Mouse (Mus musculus): ENCODE results near the gene Mbnl2.

Gene Mbnl2

GRCm38 (mm10) chr14:120330454-120330853, 55.0 kb downstream of the Mbnl2 start:
- DNase-seq (ENCODE audit: low spot score) = no peak

DNA sequence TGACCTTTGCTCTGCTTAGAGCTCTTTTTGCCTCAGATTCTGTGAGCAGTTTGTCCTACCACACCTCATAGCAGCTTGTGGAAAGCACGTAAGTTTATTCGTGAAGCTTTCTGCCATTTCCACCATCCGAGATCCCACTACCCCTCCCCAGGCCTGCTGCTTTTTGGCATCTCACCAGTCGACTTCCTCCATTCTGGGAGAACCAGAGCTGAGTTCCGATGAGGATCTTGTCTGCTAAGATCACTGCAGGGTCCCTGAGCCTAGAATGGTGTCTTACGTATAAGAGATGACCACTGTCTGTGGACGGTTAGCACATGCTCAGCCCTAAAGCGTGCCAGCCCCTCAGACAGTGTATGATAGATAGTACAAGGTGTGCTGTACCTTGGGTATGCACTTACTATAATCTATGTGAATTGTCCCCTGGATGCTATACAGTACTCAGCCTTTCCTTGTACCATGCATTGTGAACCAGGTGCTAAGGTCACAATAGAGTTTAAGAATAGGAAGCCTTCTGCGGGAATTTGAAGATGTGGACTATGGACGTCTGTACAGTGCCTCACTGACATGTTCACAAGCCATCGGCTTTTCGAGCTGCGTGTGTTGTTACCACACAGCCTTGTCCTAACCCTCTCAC, 55.5 kb downstream of the Mbnl2 start:
- no peak for DNase-seq (ENCODE audit: low spot score)

- DNase-seq (ENCODE audit: low spot score) = no peak
These were observed 58.2 kb downstream of the Mbnl2 start for GRCm38 (mm10) chr14:120333465-120334243.

GRCm38 (mm10) chr14:120335366-120335765, 59.9 kb downstream of the Mbnl2 start:
- DNase-seq (ENCODE audit: low spot score) = no peak

DNA sequence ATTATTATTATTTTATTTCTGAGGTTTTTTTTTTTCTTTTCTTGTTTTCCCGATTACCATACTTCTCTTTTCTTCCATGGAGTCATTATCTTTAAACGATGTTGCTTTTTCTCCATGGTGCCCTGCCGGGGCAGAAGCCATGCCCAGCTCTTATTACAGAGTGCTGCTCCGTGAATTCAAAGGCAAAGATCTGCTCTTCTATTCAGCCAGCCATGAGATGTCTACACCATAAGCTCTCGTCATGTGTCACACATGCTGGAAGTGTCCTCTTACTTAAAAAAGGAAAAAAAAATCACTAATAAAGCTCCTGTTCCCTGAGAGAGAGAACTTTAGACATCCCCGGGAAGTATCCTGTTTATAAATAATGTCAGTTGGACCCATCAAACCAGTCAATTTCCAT, 60.4 kb downstream of the Mbnl2 start:
- DNase-seq (ENCODE audit: low spot score) = no peak

- no peak for DNase-seq (ENCODE audit: low spot score)
These were observed 60.9 kb downstream of the Mbnl2 start for GRCm38 (mm10) chr14:120336380-120336779.

- DNase-seq (ENCODE audit: low spot score) = no peak
These were observed 61.4 kb downstream of the Mbnl2 start for GRCm38 (mm10) chr14:120336841-120337240.

DNA sequence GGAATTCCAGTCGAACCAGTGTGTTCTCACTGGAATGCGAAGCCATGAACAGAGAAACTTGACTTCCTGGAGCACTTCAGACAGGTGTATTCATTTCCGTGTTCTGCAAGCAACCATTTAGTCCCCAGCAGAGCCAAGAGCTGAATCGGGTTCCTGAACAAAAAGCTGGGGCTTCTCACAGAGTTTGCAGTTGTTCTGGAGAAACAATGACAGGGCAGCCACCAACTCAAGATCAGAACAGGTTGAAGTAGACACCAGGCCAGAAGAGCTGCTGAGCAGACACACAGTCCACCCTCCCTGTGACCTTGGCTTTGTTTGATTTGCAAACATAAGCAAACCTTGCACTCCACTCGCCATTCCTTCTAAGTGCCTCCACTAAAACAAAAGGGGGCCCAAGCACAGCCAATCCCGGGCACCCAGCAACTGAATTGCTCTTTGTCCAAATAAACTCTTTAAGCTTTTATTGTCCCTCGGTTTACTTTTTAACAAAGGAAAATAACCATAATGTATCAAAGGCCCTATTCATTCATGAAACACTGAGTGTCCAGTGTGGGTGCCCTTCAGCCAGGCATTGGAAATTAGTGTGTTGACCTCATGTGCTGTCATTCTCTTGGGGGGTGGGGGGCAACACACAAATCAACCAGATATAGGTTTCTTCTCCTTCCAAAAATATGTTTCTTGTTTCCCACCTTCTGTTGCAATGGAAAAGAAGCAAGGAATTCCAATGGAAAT, 62.4 kb downstream of the Mbnl2 start:
- DNase-seq (ENCODE audit: low spot score) = no peak

DNA sequence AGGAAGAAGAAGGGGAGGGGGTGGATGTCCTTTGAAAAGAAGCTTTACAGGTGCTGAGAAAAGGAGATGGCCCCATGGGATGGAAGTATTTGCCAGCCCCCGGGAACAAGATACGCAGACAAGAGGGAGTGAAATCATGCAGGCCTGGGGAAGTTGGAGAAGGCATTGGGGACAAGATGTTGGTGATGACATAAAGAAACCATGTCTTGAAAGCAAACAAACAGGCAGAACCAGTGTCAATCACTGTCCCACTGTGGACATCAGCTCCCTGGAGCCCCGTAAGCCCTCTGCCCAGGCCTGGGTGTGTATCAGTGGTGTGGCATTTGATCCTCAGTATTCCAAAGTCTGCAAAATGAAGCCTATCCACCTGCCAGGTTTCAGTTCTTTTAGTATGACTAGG, 63.2 kb downstream of the Mbnl2 start:
- no peak for DNase-seq (ENCODE audit: low spot score)

DNA sequence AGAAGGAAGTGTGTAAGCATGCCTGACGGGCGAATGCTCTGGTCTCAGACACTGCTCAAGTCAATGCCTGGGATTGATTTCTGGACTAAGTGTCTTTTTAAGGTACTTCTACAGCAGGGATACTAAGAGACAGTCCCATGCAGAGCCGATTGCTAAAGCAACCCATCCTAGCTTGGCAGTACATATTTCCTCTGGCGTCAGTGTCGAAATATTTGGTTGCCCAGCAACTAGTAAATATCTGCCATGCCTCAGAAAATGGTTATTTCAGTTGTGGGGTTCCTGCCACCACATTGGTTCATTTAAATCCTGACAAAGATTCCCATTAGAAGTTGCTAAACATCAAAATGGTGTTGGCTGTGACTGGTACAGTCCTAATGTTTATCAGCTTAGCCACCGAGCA, 66.4 kb downstream of the Mbnl2 start:
- no peak for DNase-seq (ENCODE audit: low spot score)

GRCm38 (mm10) chr14:120342321-120342720, 66.9 kb downstream of the Mbnl2 start:
- DNase-seq (ENCODE audit: low spot score) = no peak

DNA sequence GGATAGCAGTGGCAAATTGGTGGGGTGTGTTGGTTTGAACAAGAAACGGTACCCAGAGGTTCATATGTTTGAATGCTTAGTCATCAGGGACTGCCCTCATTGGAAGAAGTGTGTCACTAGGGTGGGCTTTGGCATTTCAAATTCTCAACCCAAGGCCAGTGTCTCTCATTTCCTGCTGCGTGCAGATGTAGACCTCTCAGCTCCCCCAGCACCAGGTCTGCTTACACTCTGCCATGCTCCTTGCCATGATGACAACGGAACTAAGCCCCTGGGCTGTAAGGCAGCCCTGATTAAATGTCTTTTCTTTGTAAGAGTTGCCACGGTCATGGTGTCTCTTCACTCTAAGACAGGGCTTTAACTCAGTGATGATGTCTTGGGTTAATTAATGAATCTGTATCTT, 69.2 kb downstream of the Mbnl2 start:
- no peak for DNase-seq (ENCODE audit: low spot score)

- DNase-seq (ENCODE audit: low spot score) = no peak
These were observed 72.2 kb downstream of the Mbnl2 start for GRCm38 (mm10) chr14:120347410-120348315.

GRCm38 (mm10) chr14:120349332-120349731, 73.9 kb downstream of the Mbnl2 start:
- DNase-seq (ENCODE audit: low spot score) = no peak

GRCm38 (mm10) chr14:120352136-120352843, 76.8 kb downstream of the Mbnl2 start:
- DNase-seq (ENCODE audit: low spot score) = no peak

GRCm38 (mm10) chr14:120353211-120353610, 77.7 kb downstream of the Mbnl2 start:
- no peak for DNase-seq (ENCODE audit: low spot score)

DNA sequence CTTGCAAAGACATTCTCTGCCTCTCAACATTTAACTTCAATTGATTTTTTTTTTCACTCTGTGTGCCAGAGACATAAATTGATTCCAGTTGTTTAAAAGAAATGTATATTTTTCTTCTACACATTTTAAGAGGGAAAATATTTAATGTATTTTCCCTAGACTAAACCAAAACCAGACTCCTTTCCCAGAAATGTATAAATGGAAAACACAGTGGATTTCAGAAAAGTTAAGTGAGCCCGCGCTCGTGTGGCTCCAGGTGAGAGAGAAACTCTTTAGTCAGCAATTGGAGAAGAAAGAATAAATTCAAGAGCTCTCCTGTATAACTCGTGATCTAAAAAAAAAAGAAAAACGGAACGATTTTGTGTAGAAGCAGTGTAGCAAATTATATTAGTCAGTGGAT, 79.1 kb downstream of the Mbnl2 start:
- DNase-seq (ENCODE audit: low spot score) = no peak

DNA sequence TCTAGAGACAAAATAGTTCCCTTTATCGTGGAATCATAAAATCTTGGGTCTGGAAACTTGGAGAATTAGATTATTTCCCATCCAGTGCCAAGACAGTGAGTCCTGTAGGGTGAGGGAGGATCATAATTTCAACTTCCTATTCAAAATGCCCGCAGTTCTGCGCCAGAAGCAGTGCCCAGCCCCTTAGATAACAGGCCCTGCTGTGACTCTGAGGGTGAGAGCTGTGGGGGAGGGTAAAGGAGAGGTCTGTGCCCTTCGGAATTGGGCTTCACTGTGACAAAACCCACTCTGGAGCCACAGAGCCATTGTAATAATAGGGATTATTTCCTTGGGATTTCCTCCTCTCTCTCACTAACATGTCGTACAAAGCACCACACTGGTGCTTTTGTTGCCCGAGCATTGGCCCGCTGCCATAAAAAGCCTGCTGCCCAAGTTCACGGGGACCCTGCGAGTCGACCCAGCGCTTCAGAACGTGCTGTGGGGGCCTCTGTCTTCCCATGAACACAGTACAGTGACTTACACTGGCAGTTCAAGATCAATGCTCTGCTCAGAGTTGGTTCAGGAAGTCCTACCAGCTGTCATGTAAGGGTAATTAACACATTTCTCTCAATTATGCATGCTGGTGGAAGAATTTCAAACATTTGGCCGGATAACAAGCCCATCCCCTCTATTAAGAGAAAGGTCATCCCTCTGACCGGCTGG, 79.7 kb downstream of the Mbnl2 start:
- DNase-seq (ENCODE audit: low spot score) = no peak

DNA sequence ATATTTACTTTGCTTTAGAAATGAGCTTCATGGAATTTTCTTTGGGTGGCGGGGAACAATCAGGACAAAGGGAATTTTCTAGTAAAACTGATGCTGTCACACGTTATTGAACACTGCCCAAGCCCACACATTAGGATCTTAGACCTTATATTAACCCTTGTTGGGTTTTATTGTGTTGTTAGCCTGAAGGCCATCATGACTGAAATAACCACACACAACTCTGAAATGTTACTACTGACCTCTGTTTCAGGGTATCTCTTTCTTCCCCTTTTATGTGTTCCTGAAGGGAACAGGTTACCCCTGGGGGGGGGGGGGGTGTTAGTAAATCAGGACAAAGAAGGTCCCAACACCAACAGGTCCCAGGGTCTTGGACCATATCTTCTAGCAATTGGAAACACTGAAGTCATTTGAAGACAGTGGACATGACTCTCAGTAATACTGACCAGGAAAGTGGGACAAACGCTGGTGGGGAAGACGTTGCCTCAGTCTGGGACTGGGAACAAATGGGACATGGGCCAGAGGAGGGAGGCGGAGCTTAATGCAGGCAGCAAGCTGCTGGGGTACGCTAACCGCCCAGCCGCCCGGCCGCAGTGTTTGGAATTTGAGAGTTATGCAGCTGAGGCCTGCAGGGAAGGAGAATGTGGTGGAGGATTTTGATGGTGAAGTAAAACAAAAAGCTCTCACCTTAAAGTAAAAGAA, 80.4 kb downstream of the Mbnl2 start:
- DNase-seq (ENCODE audit: low spot score) = no peak

All from urinary bladder, postnatal 25 days (tissue).